Mouse (Mus musculus) heart, adult 2 months (tissue): ENCODE measurements around the gene Vipr1.

Experiments
- CTCF ChIP-seq: fragments of 200-600 bp; IDR thresholded peaks from 2 replicates; pipeline ENCODE4 v1.8.1; 2022; ENCODE audit warnings: antibody characterized with exemption, mild to moderate bottlenecking, moderate library complexity
- EP300 ChIP-seq: fragments of 200-500 bp; IDR thresholded peaks from 2 replicates; pipeline ENCODE4 v1.6.1; 2011; ENCODE audit warnings: low read depth, low read length, control low read depth; ENCODE audit not compliant: insufficient read depth
- POLR2A ChIP-seq: fragments of 200-500 bp; IDR thresholded peaks from 2 replicates; pipeline ENCODE4 v1.6.1; 2011; ENCODE audit warnings: mild to moderate bottlenecking, low read depth, low read length, control low read depth; ENCODE audit not compliant: insufficient read depth

DNA sequence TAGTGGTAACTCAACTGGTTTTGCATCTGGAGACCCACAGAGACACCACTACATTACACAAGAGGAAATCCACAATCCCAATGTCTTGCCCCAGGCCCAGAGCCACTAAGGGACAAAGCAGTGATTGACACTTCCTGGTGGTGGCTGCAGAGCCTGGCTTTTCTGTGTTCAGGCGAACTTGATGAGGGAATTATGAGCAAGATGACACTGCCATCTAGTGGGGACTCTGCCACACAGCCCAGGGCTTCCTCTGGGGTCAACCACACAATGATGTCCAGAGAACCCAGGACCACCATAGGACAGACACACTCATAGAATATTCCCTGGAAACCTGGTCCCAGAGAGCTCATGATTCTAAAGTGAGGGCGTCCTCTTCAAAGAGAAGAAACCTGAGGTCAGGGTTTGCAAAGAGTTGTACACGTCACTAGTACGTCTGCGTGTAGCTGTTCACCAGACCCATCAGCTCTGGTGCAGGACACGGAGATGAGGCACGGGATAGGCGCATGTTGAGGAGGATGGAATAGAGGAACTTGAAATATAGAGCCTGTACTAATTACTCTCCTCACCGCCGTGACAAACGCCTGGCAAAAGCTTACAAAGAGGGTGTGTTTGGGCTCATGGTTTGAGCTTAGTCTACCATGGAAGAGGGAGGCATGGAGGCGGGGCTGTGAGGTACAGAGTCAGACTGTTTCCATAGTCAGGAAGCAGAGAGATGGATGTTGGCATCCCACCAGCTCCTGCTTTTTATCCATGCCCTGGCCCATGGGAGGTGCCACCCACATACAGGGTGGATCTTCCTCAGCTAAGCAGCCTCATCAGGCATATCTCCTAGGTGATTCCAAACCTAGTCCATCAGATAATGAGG is 36.9 kb upstream of the Vipr1 start:
- no peak for TF ChIP-seq POLR2A
- TF ChIP-seq EP300, result peak; percentile 79; the same call in 1 of the 2 replicates
- TF ChIP-seq CTCF, result peak; percentile 95
